Mouse (Mus musculus): ENCODE results near the gene Tnfrsf8. TPM values are rescaled to one million over a fixed set of nuclear protein-coding genes. Genes with fewer than 3 reads are reported as not detected.
"Not testable (repeated sequence)": the region's sequence is repeated elsewhere in the genome, so short reads cannot be mapped to it uniquely, and the experiment has no call there.

Gene Tnfrsf8
- 0.05 and 0.12 TPM in 2 replicates for polyA plus RNA-seq (2015; fragmentation: Nextera tagmentation; extraction: Ambion mirVana)

- Histone ChIP-seq H3K4me2 (replicated peaks; ENCODE audit: low read depth, low read length) (no peak within 1 kb of the TSS), H3K4me3 (ENCODE audit: low read depth, low read length) (no peak within 1 kb of the TSS), H3K36me3 (ENCODE audit: insufficient read depth, low read length) (no peaks in the 10 kb centered on the region), H3K27ac (ENCODE audit: low read length) (no peak within 1 kb of the TSS), H3K27me3 (replicated peaks; ENCODE audit: insufficient read depth, low read length) (no peaks in the 10 kb centered on the region), H3K4me1 (ENCODE audit: insufficient read depth, low read depth, low read length) (no peaks in the 10 kb centered on the region), H3K9me3 (ENCODE audit: low read length) (no peaks in the 10 kb centered on the region), H3K9ac (replicated peaks; ENCODE audit: low read depth) (no peak within 1 kb of the TSS)
- DNase-seq (ENCODE audit: low spot score) (no peak), ATAC-seq (no peak)
- 2% methylated on average over 24 of the region's 24 CpGs for WGBS
- TF ChIP-seq EP300 (IDR thresholded peaks at IDR 0.05) (no peak), CTCF (IDR thresholded peaks at IDR 0.05) (no peak)
Observed at GRCm38 (mm10) chr4:145314836-145315467, at the start of gene Tnfrsf8. Gene Tnfrsf8 (minus strand): TSS chr4:145315164.

GRCm38 (mm10) chr4:145361635-145362034 lies 46.7 kb upstream of the Tnfrsf8 start:
- not testable (repeated sequence) for H3K36me3 ChIP-seq (ENCODE audit: insufficient read depth, low read length); H3K9me3 ChIP-seq (ENCODE audit: low read length); DNase-seq (ENCODE audit: low spot score); H3K27ac ChIP-seq (ENCODE audit: low read length); H3K27me3 ChIP-seq (replicated peaks; ENCODE audit: insufficient read depth, low read length); H3K4me3 ChIP-seq (ENCODE audit: low read depth, low read length); ATAC-seq; H3K4me1 ChIP-seq (ENCODE audit: insufficient read depth, low read depth, low read length); H3K9ac ChIP-seq (replicated peaks; ENCODE audit: low read depth); H3K4me2 ChIP-seq (replicated peaks; ENCODE audit: low read depth, low read length)

DNA sequence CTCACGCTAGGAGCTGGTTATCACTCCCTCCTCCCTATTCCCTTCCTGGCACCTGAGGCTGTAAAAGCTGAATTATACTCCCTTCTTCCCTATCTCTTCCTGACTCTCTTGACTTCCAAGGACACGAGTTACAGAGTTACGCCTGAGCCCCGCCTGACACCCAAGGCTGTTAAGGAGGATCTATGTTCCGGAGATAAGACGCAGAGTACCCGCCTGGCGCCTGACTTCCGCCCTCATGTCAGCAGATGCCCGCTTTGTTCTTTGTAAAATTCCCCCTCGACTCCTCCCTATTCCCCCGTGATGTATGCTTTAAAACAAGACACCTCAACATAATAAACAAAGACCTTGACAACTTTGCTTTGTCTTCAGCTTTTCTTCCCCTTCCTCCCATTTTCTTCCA lies 46.1 kb upstream of the Tnfrsf8 start:
- Histone ChIP-seq H3K27ac (ENCODE audit: low read length) (no peak overlapping the region), H3K4me2 (replicated peaks; ENCODE audit: low read depth, low read length) (no peak overlapping the region), H3K36me3 (ENCODE audit: insufficient read depth, low read length) (no peaks in the 10 kb centered on the region), H3K27me3 (replicated peaks; ENCODE audit: insufficient read depth, low read length) (no peaks in the 10 kb centered on the region), H3K4me1 (ENCODE audit: insufficient read depth, low read depth, low read length) (no peaks in the 10 kb centered on the region), H3K9ac (replicated peaks; ENCODE audit: low read depth) (no peak overlapping the region), H3K9me3 (ENCODE audit: low read length) (no peaks in the 10 kb centered on the region), H3K4me3 (ENCODE audit: low read depth, low read length) (no peak overlapping the region)
- TF ChIP-seq CTCF (IDR thresholded peaks at IDR 0.05) (no peak), EP300 (IDR thresholded peaks at IDR 0.05) (peak; percentile 39; the same call in 1 of the 2 replicates)
- ATAC-seq (no peak), DNase-seq (ENCODE audit: low spot score) (peak; percentile 4)
- WGBS = 6% methylated on average over 12 of the region's 12 CpGs

DNA sequence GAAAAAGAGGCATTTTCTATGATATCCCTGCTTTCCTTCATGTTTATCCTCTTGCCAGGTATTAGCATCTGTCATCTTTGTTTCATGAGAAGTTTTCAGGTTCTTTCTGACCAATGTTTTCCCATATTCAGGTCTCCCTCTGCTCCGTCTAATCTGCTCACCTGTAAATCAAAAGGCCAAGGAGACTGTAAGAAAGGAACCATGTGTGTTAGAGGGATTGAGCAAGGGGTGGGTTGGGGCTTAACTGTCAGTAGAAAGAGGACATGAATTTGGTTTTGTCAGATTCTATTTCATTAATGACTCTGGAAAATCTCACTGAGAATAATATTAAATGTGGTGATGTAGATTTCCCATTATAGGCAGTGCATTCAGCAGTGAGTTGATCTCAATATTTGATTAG lies 45.6 kb upstream of the Tnfrsf8 start:
- no peak overlapping the region for H3K4me2 ChIP-seq (replicated peaks; ENCODE audit: low read depth, low read length)
- H3K9ac ChIP-seq (replicated peaks; ENCODE audit: low read depth) = no peak overlapping the region
- DNase-seq (ENCODE audit: low spot score) (no peak), ATAC-seq (no peak)
- no peak overlapping the region for H3K4me3 ChIP-seq (ENCODE audit: low read depth, low read length)
- TF ChIP-seq CTCF (IDR thresholded peaks at IDR 0.05) (no peak), EP300 (IDR thresholded peaks at IDR 0.05) (no peak)
- no peaks in the 10 kb centered on the region for H3K9me3 ChIP-seq (ENCODE audit: low read length)
- no peaks in the 10 kb centered on the region for H3K36me3 ChIP-seq (ENCODE audit: insufficient read depth, low read length)
- H3K4me1 ChIP-seq (ENCODE audit: insufficient read depth, low read depth, low read length) = no peaks in the 10 kb centered on the region
- no peaks in the 10 kb centered on the region for H3K27me3 ChIP-seq (replicated peaks; ENCODE audit: insufficient read depth, low read length)
- 58% methylated on average over 1 of the region's 1 CpGs for WGBS
- H3K27ac ChIP-seq (ENCODE audit: low read length) = no peak overlapping the region

DNA sequence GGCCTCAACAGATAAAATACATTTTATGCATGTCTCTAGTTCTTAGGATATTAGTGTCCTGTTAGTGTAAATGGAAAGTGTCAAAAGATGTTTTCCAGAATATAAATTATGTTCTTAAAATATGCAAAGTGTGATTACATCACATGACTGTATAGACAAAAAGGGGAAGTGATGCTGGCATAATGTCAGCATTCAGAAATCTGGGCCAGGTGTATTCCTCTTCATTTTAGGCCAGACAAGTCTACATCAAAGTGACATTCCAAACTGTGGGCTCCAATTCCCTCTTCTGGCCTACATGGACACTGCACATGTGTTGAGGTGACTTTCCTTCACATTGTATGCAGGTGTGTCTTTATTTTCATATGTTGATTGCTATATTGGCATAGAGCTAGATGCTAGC lies 41.3 kb upstream of the Tnfrsf8 start:
- H3K27me3 ChIP-seq (replicated peaks; ENCODE audit: insufficient read depth, low read length) = no peaks in the 10 kb centered on the region
- H3K4me3 ChIP-seq (ENCODE audit: low read depth, low read length) = no peak overlapping the region
- H3K9me3 ChIP-seq (ENCODE audit: low read length) = no peaks in the 10 kb centered on the region
- H3K36me3 ChIP-seq (ENCODE audit: insufficient read depth, low read length) = no peaks in the 10 kb centered on the region
- DNase-seq (ENCODE audit: low spot score) (no peak), ATAC-seq (no peak)
- no peaks in the 10 kb centered on the region for H3K4me1 ChIP-seq (ENCODE audit: insufficient read depth, low read depth, low read length)
- no peak overlapping the region for H3K9ac ChIP-seq (replicated peaks; ENCODE audit: low read depth)
- H3K27ac ChIP-seq (ENCODE audit: low read length) = no peak overlapping the region
- TF ChIP-seq EP300 (IDR thresholded peaks at IDR 0.05) (no peak), CTCF (IDR thresholded peaks at IDR 0.05) (no peak)
- no peak overlapping the region for H3K4me2 ChIP-seq (replicated peaks; ENCODE audit: low read depth, low read length)

GRCm38 (mm10) chr4:145353855-145354254 lies 38.9 kb upstream of the Tnfrsf8 start:
- no peak overlapping the region for H3K4me3 ChIP-seq (ENCODE audit: low read depth, low read length)
- H3K9ac ChIP-seq (replicated peaks; ENCODE audit: low read depth) = no peak overlapping the region
- TF ChIP-seq CTCF (IDR thresholded peaks at IDR 0.05) = no peak
- TF ChIP-seq EP300 (IDR thresholded peaks at IDR 0.05) = no peak
- no peaks in the 10 kb centered on the region for H3K4me1 ChIP-seq (ENCODE audit: insufficient read depth, low read depth, low read length)
- no peaks in the 10 kb centered on the region for H3K9me3 ChIP-seq (ENCODE audit: low read length)
- ATAC-seq (no peak), DNase-seq (ENCODE audit: low spot score) (no peak)
- no peak overlapping the region for H3K4me2 ChIP-seq (replicated peaks; ENCODE audit: low read depth, low read length)
- no peaks in the 10 kb centered on the region for H3K27me3 ChIP-seq (replicated peaks; ENCODE audit: insufficient read depth, low read length)
- 17% methylated on average over 2 of the region's 2 CpGs for WGBS
- H3K27ac ChIP-seq (ENCODE audit: low read length) = no peak overlapping the region
- H3K36me3 ChIP-seq (ENCODE audit: insufficient read depth, low read length) = no peaks in the 10 kb centered on the region

- Histone ChIP-seq H3K27ac (ENCODE audit: low read length) (no peak overlapping the region), H3K9me3 (ENCODE audit: low read length) (no peaks in the 10 kb centered on the region), H3K27me3 (replicated peaks; ENCODE audit: insufficient read depth, low read length) (no peaks in the 10 kb centered on the region), H3K4me2 (replicated peaks; ENCODE audit: low read depth, low read length) (no peak overlapping the region), H3K9ac (replicated peaks; ENCODE audit: low read depth) (no peak overlapping the region), H3K4me3 (ENCODE audit: low read depth, low read length) (no peak overlapping the region), H3K36me3 (ENCODE audit: insufficient read depth, low read length) (no peaks in the 10 kb centered on the region), H3K4me1 (ENCODE audit: insufficient read depth, low read depth, low read length) (no peaks in the 10 kb centered on the region)
- 96% methylated on average over 1 of the region's 1 CpGs for WGBS
- TF ChIP-seq CTCF (IDR thresholded peaks at IDR 0.05) = no peak
- no peak for DNase-seq (ENCODE audit: low spot score)
- ATAC-seq = no peak
Observed at GRCm38 (mm10) chr4:145344948-145345347, 30.0 kb upstream of the Tnfrsf8 start.

Measured in lung, postnatal 0 days (tissue).